Mouse (Mus musculus) embryonic facial prominence, embryonic 15.5 days (tissue): ENCODE results near the gene Slc22a14. TPM values are rescaled to one million over a fixed set of nuclear protein-coding genes. Genes with fewer than 3 reads are reported as not detected.
"Not testable (repeated sequence)": the region's sequence is repeated elsewhere in the genome, so short reads cannot be mapped to it uniquely, and the experiment has no call there.

Experiments used
- ATAC-seq: fragments of 200-750 bp; cut with Nextera tagmentation; 2 replicates; pipeline ENCODE4 v1.8.0; 2017; ENCODE audit warnings: low read depth, moderate TSS enrichment; ENCODE audit not compliant: insufficient number of reproducible peaks, low FRiP score, low TSS enrichment
- H3K27ac ChIP-seq: fragments of 300-500 bp; sonication (generic); replicated peaks from 2 replicates; pipeline ENCODE4 v1.5.1; 2015; ENCODE audit warnings: mild to moderate bottlenecking, inconsistent platforms
- H3K27me3 ChIP-seq: fragments of 300-500 bp; sonication (generic); 2 replicates; pipeline ENCODE4 v1.6.1; 2015; ENCODE audit warnings: inconsistent platforms
- H3K36me3 ChIP-seq: fragments of 300-500 bp; sonication (generic); 2 replicates; pipeline ENCODE4 v1.6.1; 2015; ENCODE audit warnings: mild to moderate bottlenecking, inconsistent platforms
- H3K4me1 ChIP-seq: fragments of 300-500 bp; sonication (generic); 2 replicates; pipeline ENCODE4 v1.6.1; 2015; ENCODE audit warnings: inconsistent platforms
- H3K4me2 ChIP-seq: fragments of 300-500 bp; sonication (generic); replicated peaks from 2 replicates; pipeline ENCODE4 v1.6.1; 2015; ENCODE audit warnings: mild to moderate bottlenecking, inconsistent platforms
- H3K4me3 ChIP-seq: fragments of 300-500 bp; sonication (generic); replicated peaks from 2 replicates; pipeline ENCODE4 v1.5.1; 2015; ENCODE audit warnings: mild to moderate bottlenecking, inconsistent platforms
- H3K9ac ChIP-seq: fragments of 300-500 bp; sonication (generic); 2 replicates; pipeline ENCODE4 v1.6.1; 2015; ENCODE audit warnings: inconsistent platforms
- H3K9me3 ChIP-seq: fragments of 300-500 bp; sonication (generic); replicated peaks from 2 replicates; pipeline ENCODE4 v1.6.1; 2016; ENCODE audit warnings: inconsistent platforms
- WGBS: fragments of 180-500 bp; shearing (Covaris S2); methylation state at CpG from one replicate; pipeline ENCODE4 v1.1.7; 2015; 5-methylcytosine and 5-hydroxymethylcytosine counted together
- polyA plus RNA-seq: library from polyadenylated mRNA; unstranded; fragments of >200 nt; fragmentation: Nextera tagmentation; extraction: Ambion mirVana; gene quantifications from 2 replicates; pipeline ENCODE4 v1.2.1, GENCODE M21; 2015

The Slc22a14 gene
- polyA plus RNA-seq, 1 experiment from 2014 or later: 0.08 TPM

GRCm38 (mm10) chr9:119280894-119281682 is 84.3 kb downstream of the Slc22a14 start:
- no peak overlapping the region for H3K27ac ChIP-seq
- H3K27me3 ChIP-seq: no peaks in the 10 kb centered on the region
- no peak for ATAC-seq
- H3K4me2 ChIP-seq: no peak overlapping the region
- H3K4me3 ChIP-seq: no peak overlapping the region
- no peaks in the 10 kb centered on the region for H3K4me1 ChIP-seq
- 86% methylated on average over 5 of the region's 5 CpGs for WGBS
- no peaks in the 10 kb centered on the region for H3K9me3 ChIP-seq
- H3K36me3 ChIP-seq: peaks cover 6% of the 10 kb centered on the region; the same call in 1 of the 2 replicates
- H3K9ac ChIP-seq: no peak overlapping the region

DNA sequence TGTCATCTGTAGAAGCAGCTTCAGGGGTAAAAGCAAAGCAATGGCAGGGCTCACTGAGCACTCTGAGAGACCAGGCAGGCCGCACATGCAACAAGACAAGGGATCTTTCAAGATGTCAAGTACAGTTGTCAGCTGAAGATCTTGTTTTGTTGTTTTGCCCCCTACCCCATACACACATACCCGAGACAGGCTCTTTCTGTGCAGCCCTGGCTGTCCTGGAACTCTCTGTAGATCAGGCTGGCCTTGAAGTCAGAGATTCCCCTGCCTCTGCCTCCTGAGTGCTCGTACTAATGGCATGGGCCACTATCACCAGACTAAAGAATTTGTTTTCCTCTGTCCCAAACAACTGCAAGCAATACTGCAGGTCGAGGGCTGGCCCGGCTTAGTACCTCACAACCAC is 87.3 kb downstream of the Slc22a14 start:
- no peaks in the 10 kb centered on the region for H3K9me3 ChIP-seq
- no peak overlapping the region for H3K9ac ChIP-seq
- H3K27me3 ChIP-seq: no peaks in the 10 kb centered on the region
- H3K36me3 ChIP-seq: no peaks in the 10 kb centered on the region; the same call in 1 of the 2 replicates
- WGBS: 91% methylated on average over 5 of the region's 5 CpGs
- no peaks in the 10 kb centered on the region for H3K4me1 ChIP-seq
- no peak overlapping the region for H3K27ac ChIP-seq
- no peak for ATAC-seq
- H3K4me2 ChIP-seq: no peak overlapping the region
- no peak overlapping the region for H3K4me3 ChIP-seq

GRCm38 (mm10) chr9:119276321-119276720 is 89.0 kb downstream of the Slc22a14 start:
- no peaks in the 10 kb centered on the region for H3K27me3 ChIP-seq
- ATAC-seq: no peak
- no peak overlapping the region for H3K4me2 ChIP-seq
- H3K36me3 ChIP-seq: peaks cover 4% of the 10 kb centered on the region; the same call in 1 of the 2 replicates
- 66% methylated on average over 7 of the region's 7 CpGs for WGBS
- no peaks in the 10 kb centered on the region for H3K4me1 ChIP-seq
- H3K27ac ChIP-seq: no peak overlapping the region
- H3K9me3 ChIP-seq: no peaks in the 10 kb centered on the region
- H3K4me3 ChIP-seq: no peak overlapping the region
- no peak overlapping the region for H3K9ac ChIP-seq

- H3K4me1 ChIP-seq, H3K27ac ChIP-seq, H3K9ac ChIP-seq, H3K4me2 ChIP-seq, ATAC-seq, H3K36me3 ChIP-seq, H3K4me3 ChIP-seq, H3K27me3 ChIP-seq, H3K9me3 ChIP-seq: not testable (repeated sequence)
- 94% methylated on average over 5 of the region's 5 CpGs for WGBS
Observed at GRCm38 (mm10) chr9:119274814-119275213, 90.5 kb downstream of the Slc22a14 start.

GRCm38 (mm10) chr9:119271496-119271895 is 93.9 kb downstream of the Slc22a14 start:
- H3K4me2 ChIP-seq: no peak overlapping the region
- WGBS: 75% methylated on average over 4 of the region's 4 CpGs
- H3K4me1 ChIP-seq: no peaks in the 10 kb centered on the region
- no peaks in the 10 kb centered on the region for H3K9me3 ChIP-seq
- no peaks in the 10 kb centered on the region for H3K27me3 ChIP-seq
- H3K27ac ChIP-seq: no peak overlapping the region
- H3K9ac ChIP-seq: no peak overlapping the region
- no peak for ATAC-seq
- peaks cover 24% of the 10 kb centered on the region for H3K36me3 ChIP-seq
- H3K4me3 ChIP-seq: no peak overlapping the region

DNA sequence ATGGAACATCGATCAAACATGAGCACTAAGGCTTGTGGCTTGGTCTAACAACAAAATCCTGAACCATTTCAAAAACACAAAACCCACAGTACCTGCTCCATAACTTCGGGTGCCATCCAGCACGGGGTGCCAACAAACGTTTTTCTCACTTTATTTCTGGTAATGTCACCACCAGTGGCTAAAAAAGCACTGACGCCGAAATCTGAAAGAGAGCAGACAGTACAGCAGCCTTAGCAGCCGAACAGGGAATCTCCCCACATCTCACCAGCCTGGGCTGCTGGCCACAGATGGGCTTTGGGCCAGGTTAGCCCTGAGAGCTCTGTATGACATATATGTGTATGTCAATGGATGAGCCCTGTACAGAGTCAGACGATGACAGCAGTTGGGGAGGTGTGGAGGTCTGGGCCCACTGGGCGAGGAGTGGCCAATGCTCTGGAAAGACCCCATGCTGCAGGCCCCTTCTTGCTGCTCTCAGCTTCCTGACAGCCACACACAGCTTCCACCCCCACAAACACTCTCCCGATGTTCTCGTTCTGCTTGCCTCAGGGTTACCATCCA is 96.7 kb downstream of the Slc22a14 start:
- Histone ChIP-seq H3K9ac (no peak overlapping the region), H3K27me3 (no peaks in the 10 kb centered on the region), H3K9me3 (no peaks in the 10 kb centered on the region), H3K4me3 (no peak overlapping the region), H3K27ac (no peak overlapping the region), H3K36me3 (peaks cover 39% of the 10 kb centered on the region), H3K4me2 (no peak overlapping the region), H3K4me1 (no peaks in the 10 kb centered on the region)
- ATAC-seq: no peak
- 93% methylated on average over 11 of the region's 11 CpGs for WGBS

DNA sequence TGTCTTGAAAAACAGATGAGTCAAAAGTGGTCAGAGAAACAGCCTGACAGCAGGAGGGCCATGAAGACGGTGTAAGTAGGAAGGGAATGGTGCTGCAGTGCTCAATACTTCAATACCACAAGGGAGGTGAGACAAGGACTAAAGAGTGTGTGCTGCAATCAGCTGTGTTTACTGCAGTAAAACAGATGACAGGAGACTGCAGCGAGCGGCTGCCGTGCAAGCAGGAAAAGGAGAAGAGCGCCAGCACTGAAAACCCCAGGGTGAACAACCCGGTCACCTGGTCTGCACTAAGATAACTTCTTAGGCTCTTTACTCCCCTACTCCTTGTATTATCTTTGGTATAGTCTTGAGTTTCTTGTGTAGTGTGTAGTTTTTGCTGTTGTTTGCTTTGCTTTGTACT is 97.2 kb downstream of the Slc22a14 start:
- no peaks in the 10 kb centered on the region for H3K4me1 ChIP-seq
- H3K27me3 ChIP-seq: no peaks in the 10 kb centered on the region

DNA sequence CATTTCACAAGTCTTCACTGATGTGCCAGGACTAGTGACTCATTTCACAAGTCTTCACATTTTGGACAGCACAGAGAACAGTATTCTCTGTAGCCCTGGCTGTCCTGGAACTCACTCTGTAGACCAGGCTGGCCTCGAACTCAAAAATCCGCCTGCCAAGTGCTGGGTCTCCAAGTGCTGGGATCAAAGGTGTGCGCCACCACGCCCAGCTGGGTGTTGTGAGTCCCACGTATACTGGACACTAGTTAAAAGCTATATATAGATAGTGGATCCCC is 99.3 kb downstream of the Slc22a14 start:
- ATAC-seq, H3K27me3 ChIP-seq: not testable (repeated sequence)
- WGBS: 93% methylated on average over 5 of the region's 5 CpGs

More for the DNA sequence above, 97.2 kb downstream of the Slc22a14 start:
- ATAC-seq: no peak
- no peak overlapping the region for H3K4me2 ChIP-seq
- H3K27ac ChIP-seq: no peak overlapping the region
- peaks cover 39% of the 10 kb centered on the region for H3K36me3 ChIP-seq
- WGBS: 86% methylated on average over 6 of the region's 6 CpGs
- H3K4me3 ChIP-seq: no peak overlapping the region
- H3K9ac ChIP-seq: no peak overlapping the region
- no peaks in the 10 kb centered on the region for H3K9me3 ChIP-seq

DNA sequence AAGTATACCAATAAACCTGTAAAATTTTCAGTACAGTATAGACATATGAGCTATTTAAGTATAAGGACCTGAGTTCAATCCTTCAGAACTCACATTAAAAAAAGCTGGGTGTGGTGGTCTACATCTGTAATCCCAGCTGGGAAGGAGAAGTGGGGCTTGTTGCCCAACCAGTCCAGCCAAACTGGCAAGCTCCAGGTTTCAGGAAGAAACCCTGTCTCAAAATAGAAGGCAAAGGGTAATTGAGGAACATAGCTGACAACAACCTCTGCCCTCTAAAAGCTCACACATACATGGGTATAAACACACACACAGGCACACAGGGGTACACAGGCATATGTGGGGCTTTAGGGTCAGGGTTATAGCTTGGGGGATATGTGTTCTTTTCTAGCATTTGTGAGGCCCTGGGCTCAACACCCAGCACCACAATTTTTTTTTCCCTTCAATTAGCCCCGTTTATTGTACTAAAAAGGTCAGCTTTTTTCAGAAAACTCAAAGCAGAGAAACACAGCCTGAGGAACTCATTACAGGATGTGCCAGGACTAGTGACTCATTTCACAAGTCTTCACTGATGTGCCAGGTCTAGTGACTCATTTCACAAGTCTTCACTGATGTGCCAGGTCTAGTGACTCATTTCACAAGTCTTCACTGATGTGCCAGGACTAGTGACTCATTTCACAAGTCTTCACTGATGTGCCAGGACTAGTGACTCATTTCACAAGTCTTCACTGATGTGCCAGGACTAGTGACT is 99.8 kb downstream of the Slc22a14 start:
- H3K27ac ChIP-seq, ATAC-seq, H3K9ac ChIP-seq, H3K4me3 ChIP-seq, H3K4me1 ChIP-seq, H3K4me2 ChIP-seq, H3K27me3 ChIP-seq, H3K9me3 ChIP-seq: not testable (repeated sequence)
- 68% methylated on average over 1 of the region's 1 CpGs for WGBS
- H3K36me3 ChIP-seq: peaks cover 37% of the 10 kb centered on the region

More for the DNA sequence above, 99.3 kb downstream of the Slc22a14 start:
- not testable (repeated sequence) for H3K4me1 ChIP-seq, H3K4me2 ChIP-seq, H3K27ac ChIP-seq, H3K4me3 ChIP-seq, H3K9ac ChIP-seq, H3K9me3 ChIP-seq
- peaks cover 37% of the 10 kb centered on the region for H3K36me3 ChIP-seq

DNA sequence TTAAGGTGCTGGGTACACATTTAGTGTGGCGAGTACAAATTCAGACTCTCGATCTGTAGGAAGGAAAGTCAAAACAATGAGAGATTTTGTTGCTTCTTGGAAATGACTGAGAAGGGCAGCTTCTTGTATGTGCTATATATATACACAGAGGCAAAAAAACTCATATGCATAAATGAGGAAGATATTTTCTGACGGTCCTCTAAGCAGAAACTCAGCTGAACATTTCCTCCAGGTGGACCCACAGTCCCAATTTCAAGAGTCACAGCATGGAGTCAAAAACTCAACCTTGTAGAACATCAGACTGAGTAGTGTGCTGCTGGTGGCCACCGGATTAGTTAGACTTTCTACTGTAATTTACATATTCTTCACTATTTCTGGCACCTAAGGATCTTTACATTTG is 102.3 kb downstream of the Slc22a14 start:
- Histone ChIP-seq H3K4me2 (no peak overlapping the region), H3K4me3 (no peak overlapping the region), H3K27ac (no peak overlapping the region), H3K27me3 (no peaks in the 10 kb centered on the region), H3K36me3 (peaks cover 38% of the 10 kb centered on the region), H3K9ac (no peak overlapping the region), H3K4me1 (no peaks in the 10 kb centered on the region), H3K9me3 (no peaks in the 10 kb centered on the region)
- 88% methylated on average over 4 of the region's 4 CpGs for WGBS
- ATAC-seq: no peak

DNA sequence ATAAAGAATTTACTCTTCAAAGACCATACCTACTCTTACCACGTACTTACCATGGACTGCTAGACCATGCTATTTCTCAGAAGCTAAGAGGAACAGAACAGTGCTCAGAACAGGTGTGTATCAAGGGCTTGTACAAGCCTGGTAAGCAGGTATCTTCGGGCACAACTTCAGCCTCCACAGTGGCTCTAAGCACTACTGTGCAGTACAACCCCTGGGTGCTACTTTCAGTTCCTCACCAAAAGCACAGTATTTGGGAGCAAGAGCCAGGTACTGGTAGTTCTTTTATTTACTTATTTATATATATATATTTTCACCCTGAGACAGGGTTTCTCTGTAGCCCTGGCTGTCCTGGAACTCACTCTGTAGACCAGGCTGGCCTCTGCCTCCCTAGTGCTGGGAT is 104.5 kb downstream of the Slc22a14 start:
- H3K36me3 ChIP-seq: peaks cover 43% of the 10 kb centered on the region
- no peaks in the 10 kb centered on the region for H3K27me3 ChIP-seq
- H3K9me3 ChIP-seq: no peaks in the 10 kb centered on the region
- no peak overlapping the region for H3K4me3 ChIP-seq
- no peak overlapping the region for H3K4me2 ChIP-seq
- no peak overlapping the region for H3K9ac ChIP-seq
- H3K4me1 ChIP-seq: no peaks in the 10 kb centered on the region
- ATAC-seq: no peak
- 99% methylated on average over 2 of the region's 2 CpGs for WGBS
- H3K27ac ChIP-seq: no peak overlapping the region
